Mouse (Mus musculus) heart, embryonic 11.5 days (tissue): ENCODE results near the gene Gstm7. TPM values are rescaled to one million over a fixed set of nuclear protein-coding genes. Genes with fewer than 3 reads are reported as not detected.
"Not testable (repeated sequence)": the region's sequence is repeated elsewhere in the genome, so short reads cannot be mapped to it uniquely, and the experiment has no call there.

Source experiments
- ATAC-seq: fragments of 200-750 bp; cut with Nextera tagmentation; replicated peaks from 2 replicates; pipeline ENCODE4 v1.8.0; 2017; ENCODE audit warnings: moderate library complexity; ENCODE audit not compliant: insufficient number of reproducible peaks, low FRiP score, low TSS enrichment
- H3K27ac ChIP-seq: fragments of 300-500 bp; sonication (generic); 2 replicates; pipeline ENCODE4 v1.5.1; 2014; ENCODE audit warnings: mild to moderate bottlenecking, low read depth, low read length
- H3K27me3 ChIP-seq: fragments of 300-500 bp; sonication (generic); 2 replicates; pipeline ENCODE4 v1.6.1; 2014; ENCODE audit warnings: mild to moderate bottlenecking, low read length, mixed read lengths; ENCODE audit not compliant: control insufficient read depth, insufficient read depth
- H3K36me3 ChIP-seq: fragments of 300-500 bp; sonication (generic); 2 replicates; pipeline ENCODE4 v1.6.1; 2014; ENCODE audit warnings: mild to moderate bottlenecking, low read length, moderate library complexity, mixed read lengths; ENCODE audit not compliant: control insufficient read depth, insufficient read depth
- H3K4me1 ChIP-seq: fragments of 300-500 bp; sonication (generic); 2 replicates; pipeline ENCODE4 v1.6.1; 2014; ENCODE audit warnings: low read length; ENCODE audit not compliant: control insufficient read depth, insufficient read depth
- H3K4me2 ChIP-seq: fragments of 300-500 bp; sonication (generic); 2 replicates; pipeline ENCODE4 v1.6.1; 2014; ENCODE audit warnings: mild to moderate bottlenecking, moderate library complexity
- H3K4me3 ChIP-seq: fragments of 300-500 bp; sonication (generic); 2 replicates; pipeline ENCODE4 v1.5.1; 2014; ENCODE audit warnings: low read depth, low read length
- H3K9ac ChIP-seq: fragments of 300-500 bp; sonication (generic); 2 replicates; pipeline ENCODE4 v1.6.1; 2014; ENCODE audit warnings: mild to moderate bottlenecking, low read depth, low read length, moderate library complexity
- H3K9me3 ChIP-seq: fragments of 300-500 bp; sonication (generic); replicated peaks from 2 replicates; pipeline ENCODE4 v1.6.1; 2016; ENCODE audit warnings: low read length; ENCODE audit not compliant: control insufficient read depth
- WGBS: fragments of 180-500 bp; shearing (Covaris S2); extraction: QIAGEN DNeasy Blood & Tissue Kit; methylation state at CpG from one replicate; pipeline ENCODE4 v1.1.7; 2014; ENCODE audit not compliant: insufficient replicate concordance; 5-methylcytosine and 5-hydroxymethylcytosine counted together
- polyA plus RNA-seq: library from polyadenylated mRNA; unstranded; fragments of >200 nt; fragmentation: Nextera tagmentation; extraction: Ambion mirVana; gene quantifications from 2 replicates; pipeline ENCODE4 v1.2.1, GENCODE M21; 2014

Gene Gstm7
- polyA plus RNA-seq, 1 experiment from 2014 or later = 20.3 TPM

DNA sequence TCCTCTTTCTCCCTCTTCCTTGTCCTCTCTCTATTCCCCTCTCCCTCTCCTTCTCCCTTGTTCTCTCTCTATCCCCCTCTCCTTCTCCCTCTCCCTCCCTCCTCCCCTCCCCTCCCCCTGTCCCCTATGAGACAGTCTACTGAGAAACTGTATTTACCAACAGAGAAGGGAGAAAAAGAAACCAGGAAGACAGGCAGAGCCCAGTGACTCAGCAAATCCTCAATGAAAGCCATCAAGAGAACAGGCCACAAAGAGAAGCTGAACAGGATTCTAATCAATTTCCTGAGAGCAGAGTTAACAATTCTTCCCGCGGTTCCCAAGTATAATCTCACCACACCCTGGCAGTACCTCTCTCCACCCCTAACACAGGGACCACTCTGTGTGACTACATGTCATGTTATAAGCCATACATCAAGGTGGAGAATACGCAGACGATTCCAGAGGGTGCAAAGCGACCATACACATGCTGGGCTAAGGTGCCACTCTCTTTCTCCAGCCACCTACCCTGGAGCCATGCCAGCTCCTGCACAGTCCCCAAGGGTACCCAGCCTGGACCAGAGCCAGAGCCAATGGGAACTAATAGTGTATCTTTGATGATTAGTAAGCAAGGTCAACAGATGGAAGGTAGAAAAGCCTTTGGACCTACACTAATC, 33.2 kb upstream of the Gstm7 start:
- no peak overlapping the region for H3K4me2 ChIP-seq
- H3K36me3 ChIP-seq = no peaks in the 10 kb centered on the region
- peaks cover 4% of the 10 kb centered on the region; the same call in 1 of the 2 replicates for H3K4me1 ChIP-seq
- H3K9ac ChIP-seq = no peak overlapping the region; the same call in 1 of the 2 replicates
- ATAC-seq = no peak
- H3K27ac ChIP-seq = no peak overlapping the region
- H3K27me3 ChIP-seq = peaks cover 2% of the 10 kb centered on the region; the same call in 1 of the 2 replicates
- H3K9me3 ChIP-seq = no peaks in the 10 kb centered on the region
- 57% methylated on average over 5 of the region's 5 CpGs for WGBS
- no peak overlapping the region for H3K4me3 ChIP-seq

DNA sequence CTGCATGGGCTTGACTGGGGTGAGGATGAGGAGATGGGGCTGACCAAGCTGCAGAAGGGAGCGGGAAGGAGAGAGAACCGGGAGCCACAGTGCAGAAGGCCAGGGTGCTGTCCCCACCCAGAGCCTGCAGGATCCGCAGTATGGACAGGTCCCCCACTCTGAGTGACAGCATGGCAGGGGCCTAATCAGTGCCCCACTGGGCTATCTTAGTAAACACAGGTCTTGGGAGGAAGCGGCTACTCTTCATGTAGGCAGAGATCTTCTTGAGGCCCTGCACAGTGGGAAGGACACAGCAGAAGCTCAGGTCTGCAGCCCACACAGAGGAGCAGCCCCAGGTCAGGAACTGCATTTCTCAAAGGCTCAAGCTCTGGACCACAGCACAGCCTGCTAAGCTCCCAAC, 32.4 kb upstream of the Gstm7 start:
- H3K27me3 ChIP-seq = peaks cover 2% of the 10 kb centered on the region; the same call in 1 of the 2 replicates
- WGBS = 65% methylated on average over 4 of the region's 4 CpGs
- H3K36me3 ChIP-seq = no peaks in the 10 kb centered on the region
- H3K4me3 ChIP-seq = no peak overlapping the region
- no peak; the same call in 1 of the 2 replicates for ATAC-seq
- H3K4me2 ChIP-seq = no peak overlapping the region
- H3K9ac ChIP-seq = no peak overlapping the region
- H3K27ac ChIP-seq = no peak overlapping the region
- peaks cover 4% of the 10 kb centered on the region; the same call in 1 of the 2 replicates for H3K4me1 ChIP-seq
- H3K9me3 ChIP-seq = no peaks in the 10 kb centered on the region

DNA sequence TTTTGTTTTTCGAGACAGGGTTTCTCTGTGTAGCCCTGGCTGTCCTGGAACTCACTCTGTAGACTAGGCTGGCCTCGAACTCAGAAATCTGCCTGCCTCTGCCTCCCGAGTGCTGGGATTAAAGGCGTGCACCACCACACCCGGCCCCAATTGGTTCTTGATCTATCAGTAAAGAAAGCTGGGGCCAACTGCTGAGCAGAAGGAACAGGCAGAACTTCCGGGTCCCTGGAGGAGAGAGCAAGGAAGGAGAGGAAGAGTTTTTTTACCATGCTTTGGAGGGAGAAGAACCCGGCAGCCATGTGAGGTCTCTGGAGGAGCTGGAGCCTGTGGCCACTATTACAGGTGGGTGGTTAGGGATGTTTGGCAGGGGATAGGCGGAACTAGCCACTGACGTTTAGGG, 23.6 kb upstream of the Gstm7 start:
- H3K4me1 ChIP-seq, H3K9me3 ChIP-seq, H3K27me3 ChIP-seq, H3K36me3 ChIP-seq, H3K4me3 ChIP-seq, H3K9ac ChIP-seq, ATAC-seq, H3K27ac ChIP-seq, H3K4me2 ChIP-seq: not testable (repeated sequence)
- 86% methylated on average over 9 of the region's 9 CpGs for WGBS

DNA sequence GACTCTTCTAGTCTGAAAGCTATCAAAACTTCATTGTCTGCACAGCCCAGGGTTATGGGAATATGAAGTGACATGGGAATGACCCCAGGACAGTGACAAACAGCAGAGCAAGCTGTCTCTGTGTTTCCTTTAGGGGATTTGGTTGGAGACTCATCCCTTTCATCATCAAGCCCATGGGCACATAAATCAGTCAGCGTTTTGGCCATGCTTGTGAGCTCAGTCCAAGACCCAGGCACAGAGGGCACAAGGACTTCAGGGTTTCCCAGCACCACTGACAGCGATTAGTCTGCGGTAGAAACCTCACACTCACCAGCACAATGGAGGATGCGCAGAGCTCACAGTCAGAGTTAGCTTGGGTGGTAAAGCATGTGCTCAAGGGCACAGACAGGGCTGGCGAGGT, 22.3 kb upstream of the Gstm7 start:
- Histone ChIP-seq H3K27me3 (0 out of 2 replicates have a peak, but pooled peaks cover 5% of the 10 kb centered on the region), H3K4me1 (peaks cover 2% of the 10 kb centered on the region; the same call in 1 of the 2 replicates), H3K27ac (no peak overlapping the region), H3K4me3 (no peak overlapping the region), H3K9me3 (no peaks in the 10 kb centered on the region), H3K4me2 (no peak overlapping the region), H3K9ac (no peak overlapping the region), H3K36me3 (no peaks in the 10 kb centered on the region)
- no peak for ATAC-seq
- 76% methylated on average over 5 of the region's 5 CpGs for WGBS

DNA sequence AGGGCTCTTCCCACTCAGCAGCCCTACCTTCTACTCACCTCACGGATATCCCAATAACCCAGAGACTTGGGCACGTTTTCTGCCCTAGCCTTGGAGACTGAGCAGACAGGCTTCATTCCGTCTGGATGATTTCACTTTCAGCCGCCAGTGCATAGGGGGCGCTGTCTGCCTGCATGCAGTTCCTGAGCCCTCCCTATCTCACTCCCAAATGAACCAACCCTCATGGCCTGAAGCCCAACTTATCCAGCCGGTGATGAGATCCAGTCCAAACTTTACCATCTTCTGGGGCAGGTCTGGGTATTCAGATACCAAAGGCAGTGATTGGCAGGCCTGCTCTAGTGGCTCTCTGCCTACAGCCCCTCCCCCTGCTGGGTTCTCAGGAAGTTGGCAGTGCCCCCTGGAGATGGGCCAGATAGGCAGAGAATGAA, 21.7 kb upstream of the Gstm7 start:
- peaks cover 2% of the 10 kb centered on the region; the same call in 1 of the 2 replicates for H3K4me1 ChIP-seq
- H3K27me3 ChIP-seq = 0 out of 2 replicates have a peak, but pooled peaks cover 4% of the 10 kb centered on the region
- no peak overlapping the region for H3K9ac ChIP-seq
- no peak for ATAC-seq
- H3K27ac ChIP-seq = no peak overlapping the region
- H3K9me3 ChIP-seq = no peaks in the 10 kb centered on the region
- no peak overlapping the region for H3K4me2 ChIP-seq
- no peaks in the 10 kb centered on the region for H3K36me3 ChIP-seq
- 15% methylated on average over 6 of the region's 6 CpGs for WGBS
- no peak overlapping the region for H3K4me3 ChIP-seq

DNA sequence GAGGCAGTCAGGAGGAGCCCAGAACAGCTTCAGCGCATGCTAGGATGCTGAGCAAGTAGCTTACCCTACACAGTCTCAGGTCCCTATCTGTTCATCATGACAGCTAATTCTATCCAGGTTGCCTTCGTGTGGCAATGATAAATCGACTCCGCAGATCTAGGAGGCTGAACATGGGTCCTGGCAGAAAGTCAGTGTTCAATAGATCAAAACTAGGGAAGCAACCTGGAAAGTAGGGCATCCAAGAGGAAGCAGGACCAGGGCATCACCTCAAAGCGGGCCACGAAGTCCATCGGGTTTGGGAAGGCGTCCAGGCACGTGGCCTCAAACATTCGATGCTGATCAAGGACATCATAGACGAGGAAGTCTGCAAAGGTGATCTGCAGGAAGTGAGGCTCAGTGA, 18.9 kb upstream of the Gstm7 start:
- Histone ChIP-seq H3K4me2 (no peak overlapping the region), H3K9ac (no peak overlapping the region), H3K4me3 (no peak overlapping the region), H3K36me3 (no peaks in the 10 kb centered on the region), H3K4me1 (peaks cover 2% of the 10 kb centered on the region; the same call in 1 of the 2 replicates), H3K9me3 (no peaks in the 10 kb centered on the region), H3K27me3 (0 out of 2 replicates have a peak, but pooled peaks cover 3% of the 10 kb centered on the region), H3K27ac (no peak overlapping the region)
- 71% methylated on average over 11 of the region's 11 CpGs for WGBS
- ATAC-seq = no peak

DNA sequence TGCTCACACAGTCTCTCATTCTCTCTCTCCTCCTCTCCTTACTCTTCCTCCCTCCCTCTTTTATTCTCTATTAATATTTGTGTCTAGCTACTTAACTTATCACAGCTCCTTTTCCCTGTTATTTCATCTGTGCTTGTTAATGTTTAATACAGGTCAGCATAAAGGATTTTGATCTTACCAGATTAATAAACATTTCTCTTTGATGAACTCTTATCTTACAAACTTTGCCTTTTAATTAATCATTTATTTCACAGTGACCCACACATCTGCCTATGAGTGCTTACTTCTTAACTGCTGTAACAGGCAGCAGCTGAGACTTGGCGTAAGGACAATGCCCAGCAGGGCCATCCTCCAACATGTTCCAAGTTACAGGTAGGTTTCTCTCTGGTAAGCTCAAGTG, 17.8 kb upstream of the Gstm7 start:
- not testable (repeated sequence) for H3K4me3 ChIP-seq, H3K9ac ChIP-seq, H3K4me1 ChIP-seq, H3K36me3 ChIP-seq, H3K9me3 ChIP-seq, H3K27ac ChIP-seq, H3K4me2 ChIP-seq, H3K27me3 ChIP-seq, ATAC-seq
- WGBS = 75% methylated on average over 1 of the region's 1 CpGs

DNA sequence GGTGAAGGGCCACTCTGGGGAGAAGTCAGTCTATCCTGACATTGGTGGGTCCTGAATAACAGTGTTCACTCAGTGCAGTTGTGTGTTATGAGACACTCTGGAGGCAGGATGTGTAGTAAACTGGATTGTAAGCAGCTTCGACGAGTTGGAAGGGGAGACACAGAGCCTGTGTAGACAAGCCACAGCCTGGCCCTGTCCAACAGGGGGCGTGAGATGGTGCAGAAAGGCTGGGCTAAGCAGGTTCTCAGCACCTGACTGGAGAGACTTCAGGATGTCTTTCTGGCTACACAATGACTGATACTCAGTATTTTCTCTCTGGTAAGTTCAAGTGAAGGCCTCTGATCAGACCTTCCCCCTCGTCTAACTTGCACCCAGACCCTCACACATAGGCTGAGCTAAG, 14.1 kb upstream of the Gstm7 start:
- H3K9ac ChIP-seq = no peak overlapping the region
- H3K9me3 ChIP-seq = no peaks in the 10 kb centered on the region
- no peak for ATAC-seq
- H3K27me3 ChIP-seq = no peaks in the 10 kb centered on the region
- H3K4me2 ChIP-seq = no peak overlapping the region
- 51% methylated on average over 4 of the region's 4 CpGs for WGBS
- H3K4me3 ChIP-seq = no peak overlapping the region
- no peaks in the 10 kb centered on the region for H3K36me3 ChIP-seq
- H3K4me1 ChIP-seq = peaks cover under 1% of the 10 kb centered on the region
- no peak overlapping the region for H3K27ac ChIP-seq
